Mouse (Mus musculus) fibroblast of lung, adult 2 months (primary cell): Measurements from ENCODE around the gene Areg.
A peak's percentile ranks its signal among the peaks of the same experiment; 100 is the strongest.

ENCODE experiments used
- DNase-seq: peaks from one replicate; pipeline ENCODE4 v3.0.0-alpha.2; 2011; ENCODE audit warnings: low read depth

The Areg gene

GRCm38 (mm10) chr5:91139446-91139873, at the start of gene Areg:
TSS of gene Areg (plus strand) at chr5:91139599.
- DNase-seq = no peak

DNA sequence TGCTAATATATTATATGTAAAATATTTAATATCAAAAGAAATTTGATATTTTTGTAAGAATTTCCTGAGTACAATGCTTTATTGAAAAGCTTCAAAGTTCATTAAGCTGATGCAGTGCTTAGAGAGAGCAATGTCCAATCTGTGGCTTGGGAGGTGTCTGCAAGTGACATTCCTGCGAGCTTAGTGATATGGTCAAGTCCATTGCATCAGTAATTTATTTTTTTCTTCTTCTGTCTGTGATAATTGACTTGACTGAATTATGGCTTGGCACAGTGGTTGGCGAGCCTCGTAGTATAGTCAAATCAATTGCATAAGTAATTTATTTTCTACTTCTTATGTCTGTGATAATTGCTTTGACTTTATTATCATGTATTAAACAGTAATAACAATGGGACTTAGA, 49.1 kb upstream of the Areg start:
- DNase-seq = no peak

DNA sequence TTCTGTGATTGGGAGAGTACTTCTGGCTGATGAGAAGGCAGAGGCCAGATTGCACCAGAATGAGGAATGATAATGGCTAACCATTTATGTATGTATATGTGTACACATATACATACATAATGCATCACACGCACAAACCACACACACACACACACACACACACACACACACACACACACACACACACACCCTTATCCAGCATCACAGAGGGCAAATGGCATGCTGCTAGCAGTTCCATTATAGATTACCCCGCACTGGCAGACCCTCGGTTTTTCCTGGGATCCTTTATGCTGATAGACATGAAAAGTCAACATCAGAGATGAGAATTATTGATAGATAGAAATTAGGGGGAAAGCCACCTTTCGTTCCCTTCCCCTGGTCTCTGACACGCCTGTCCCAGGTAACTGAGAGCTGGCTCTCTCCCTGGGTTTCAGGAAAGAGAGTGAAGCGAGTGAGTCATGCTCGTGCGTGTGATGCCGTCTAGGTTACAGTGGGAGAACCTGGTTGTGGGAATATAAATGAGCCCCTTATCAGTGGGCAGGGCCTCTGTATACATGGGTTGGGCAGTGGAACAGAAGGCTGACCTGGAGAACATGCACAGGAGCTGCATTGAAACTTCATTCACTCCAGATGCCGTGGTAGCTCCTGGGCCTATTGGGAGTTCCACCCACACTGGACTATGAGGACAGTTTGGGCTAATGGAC, 41.3 kb upstream of the Areg start:
- no peak for DNase-seq

- DNase-seq = no peak
These were observed 37.7 kb upstream of the Areg start for GRCm38 (mm10) chr5:91101742-91102141.

DNA sequence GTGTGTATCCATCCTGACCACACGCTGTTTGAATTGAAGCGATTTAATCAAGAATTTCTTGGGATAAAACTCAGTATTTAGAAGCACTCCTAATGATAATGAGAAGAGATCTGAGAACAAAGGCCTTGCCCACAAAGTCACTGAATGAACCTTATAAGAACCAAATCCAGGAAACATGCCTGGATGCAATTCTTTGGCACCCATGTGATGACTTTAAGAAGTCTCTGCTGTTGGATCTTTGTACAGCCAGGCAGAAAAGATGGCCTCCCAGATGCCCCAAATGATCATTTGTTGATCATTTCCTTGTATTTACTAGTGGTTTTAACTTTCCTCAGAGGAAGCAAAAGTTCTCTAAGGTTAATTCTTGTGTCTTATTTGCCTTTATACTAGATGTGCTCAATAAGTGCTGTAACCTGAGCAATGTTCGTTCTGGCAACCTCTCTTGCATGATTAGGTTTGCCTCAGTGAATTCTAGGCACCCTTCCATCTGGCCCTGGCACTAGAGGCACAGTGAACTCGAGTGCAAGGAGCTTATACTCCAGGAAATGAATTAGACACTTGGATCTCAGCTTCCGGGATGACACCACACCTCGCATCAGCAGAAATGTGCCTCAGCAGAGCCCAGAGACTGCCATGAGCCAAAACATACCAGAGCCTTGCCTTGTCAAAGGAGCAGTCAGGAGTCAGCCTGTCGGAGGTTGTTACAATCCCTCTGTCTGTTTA, 35.3 kb upstream of the Areg start:
- peak; percentile 18 for DNase-seq

DNA sequence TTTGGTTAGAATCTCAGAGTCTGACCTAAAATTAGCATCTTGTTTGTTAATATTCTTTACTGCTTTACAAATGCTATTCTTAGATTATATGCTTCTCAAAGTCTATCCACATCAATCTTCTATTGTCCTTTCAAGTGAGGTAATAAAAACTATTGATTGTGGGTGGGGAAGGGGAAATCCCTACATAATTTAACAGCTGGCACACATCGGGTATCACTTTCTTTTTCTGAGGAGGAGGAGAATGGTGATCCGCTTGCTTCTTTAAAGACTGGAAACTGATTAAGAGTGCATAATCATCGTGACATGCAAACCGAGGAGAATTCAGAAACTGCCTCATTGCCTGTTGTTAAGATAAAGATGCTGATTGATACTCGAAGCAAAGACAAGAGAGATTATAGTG, 33.2 kb upstream of the Areg start:
- no peak for DNase-seq

GRCm38 (mm10) chr5:91110023-91110670, 29.3 kb upstream of the Areg start:
- peak; percentile 17 for DNase-seq

- no peak for DNase-seq
These were observed 28.4 kb upstream of the Areg start for GRCm38 (mm10) chr5:91111019-91111418.

DNA sequence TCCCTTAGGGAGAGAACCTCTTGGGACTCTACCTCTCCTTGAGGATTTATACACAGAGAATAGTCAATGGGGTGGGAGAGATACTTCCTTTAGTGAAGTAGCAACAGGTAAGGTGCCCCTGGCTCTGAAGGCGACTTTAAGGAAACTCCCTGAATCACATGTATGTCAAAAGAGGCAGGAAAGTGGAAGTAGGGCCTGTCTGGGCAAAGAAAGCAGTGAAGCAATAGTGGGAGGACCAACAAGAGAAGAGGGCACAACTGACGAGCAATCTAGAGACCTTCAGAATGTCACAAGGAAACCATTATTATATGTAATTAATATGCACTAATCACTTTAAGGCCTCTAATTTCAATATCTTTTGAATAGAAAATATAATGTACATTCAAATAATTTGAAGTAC, 25.4 kb upstream of the Areg start:
- no peak for DNase-seq

- DNase-seq = no peak
These were observed 24.8 kb upstream of the Areg start for GRCm38 (mm10) chr5:91114574-91114973.

GRCm38 (mm10) chr5:91118618-91119017, 20.8 kb upstream of the Areg start:
- DNase-seq = no peak

DNA sequence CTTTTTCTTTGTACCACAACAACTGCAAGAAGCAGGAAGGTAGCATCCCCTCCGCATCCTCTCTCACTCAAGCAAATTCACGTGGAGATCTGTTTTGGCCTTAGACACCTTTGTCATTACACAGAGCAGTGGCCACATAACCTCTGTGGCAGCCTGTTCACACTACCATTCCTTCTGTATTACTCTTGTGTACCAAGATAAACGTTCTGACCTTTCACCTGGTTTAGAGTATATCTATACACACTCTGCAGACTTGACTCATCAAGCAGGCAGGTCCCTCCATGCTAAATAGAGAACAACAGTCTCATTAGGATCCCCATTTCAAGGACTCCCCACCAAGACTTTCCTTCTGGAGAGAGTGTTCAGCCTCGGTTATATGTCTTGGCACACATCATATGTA, 16.0 kb upstream of the Areg start:
- no peak for DNase-seq

DNA sequence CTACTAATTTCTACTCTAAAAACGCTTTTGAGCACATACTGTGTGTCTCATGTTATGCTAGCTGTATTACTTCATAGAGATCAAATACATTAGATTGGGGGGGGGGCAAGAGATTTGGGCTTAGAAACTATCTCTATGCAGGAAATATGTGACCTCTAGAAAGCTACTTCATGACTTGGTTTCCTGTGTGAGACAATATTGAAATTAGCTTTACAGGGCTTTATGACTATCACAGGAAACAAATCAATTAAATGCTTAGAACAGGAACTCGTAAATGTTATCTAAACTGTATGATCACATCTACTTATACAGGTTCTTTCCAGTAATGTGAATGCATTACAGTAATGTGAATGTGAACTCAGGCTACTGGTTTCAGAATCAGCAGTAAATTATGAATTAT, 15.3 kb upstream of the Areg start:
- DNase-seq = no peak

- no peak for DNase-seq
These were observed 12.8 kb upstream of the Areg start for GRCm38 (mm10) chr5:91126623-91127022.

DNA sequence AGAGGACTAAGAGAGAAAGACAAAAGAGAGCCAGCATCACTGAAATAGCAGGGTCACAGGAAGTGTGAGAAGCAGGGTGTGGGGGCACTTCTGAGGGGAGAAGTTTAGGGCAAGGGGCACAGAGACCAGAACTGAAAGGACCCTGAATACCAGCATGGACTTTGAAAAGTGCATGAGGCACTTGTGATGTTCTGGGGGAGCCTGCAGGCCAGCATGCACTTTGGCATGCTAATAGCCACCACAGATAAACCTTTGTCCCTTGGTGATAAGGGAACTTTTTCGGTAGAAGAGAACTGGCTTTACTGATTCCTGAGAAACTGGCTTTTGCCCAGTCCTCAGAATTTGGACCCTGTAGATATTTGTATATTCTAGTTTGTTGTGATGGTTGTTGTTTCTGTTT, 4.4 kb upstream of the Areg start:
- DNase-seq = no peak

DNA sequence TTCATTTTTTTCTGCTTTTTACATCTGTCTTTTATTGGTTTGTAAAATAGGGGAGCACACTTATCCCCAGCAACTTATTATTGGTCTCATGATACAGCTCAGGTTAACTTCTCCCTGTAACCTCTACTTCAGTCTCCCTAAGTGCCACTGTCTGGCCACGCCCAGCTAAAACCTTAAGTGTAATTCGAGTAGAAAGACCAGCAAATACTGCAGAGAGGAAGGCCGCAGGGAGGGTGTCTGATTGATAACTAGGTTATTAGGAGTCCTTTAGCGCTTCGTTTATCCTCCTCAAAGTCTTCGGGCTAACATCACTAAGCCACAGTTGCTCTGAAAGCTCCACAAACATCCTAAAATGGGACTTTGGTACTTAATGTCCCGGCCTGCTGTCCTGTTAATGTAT, 429 bp upstream of the Areg start:
- no peak for DNase-seq

GRCm38 (mm10) chr5:91140896-91141448, 1.6 kb downstream of the Areg start:
- no peak for DNase-seq

DNA sequence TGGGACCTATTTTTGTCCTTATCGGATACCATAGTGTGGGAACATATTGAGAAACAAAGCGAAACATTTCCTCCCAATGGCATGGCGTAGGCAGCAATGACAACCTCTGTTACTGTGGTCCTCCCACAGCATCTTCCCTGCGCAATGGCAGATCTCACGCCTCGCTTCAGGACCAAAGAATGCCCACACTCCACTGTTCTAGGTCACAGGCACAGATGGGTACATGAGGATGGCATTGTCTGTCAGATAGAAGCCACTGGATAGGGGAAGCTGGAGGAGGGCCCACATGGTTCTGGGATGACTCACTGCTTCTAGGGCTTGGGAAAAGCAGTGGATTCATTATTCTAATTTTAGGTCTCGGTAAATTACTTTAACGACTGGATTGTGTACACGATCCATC, 5.6 kb downstream of the Areg start:
- no peak for DNase-seq

- DNase-seq = no peak
These were observed 7.6 kb downstream of the Areg start for GRCm38 (mm10) chr5:91147001-91147400.

DNA sequence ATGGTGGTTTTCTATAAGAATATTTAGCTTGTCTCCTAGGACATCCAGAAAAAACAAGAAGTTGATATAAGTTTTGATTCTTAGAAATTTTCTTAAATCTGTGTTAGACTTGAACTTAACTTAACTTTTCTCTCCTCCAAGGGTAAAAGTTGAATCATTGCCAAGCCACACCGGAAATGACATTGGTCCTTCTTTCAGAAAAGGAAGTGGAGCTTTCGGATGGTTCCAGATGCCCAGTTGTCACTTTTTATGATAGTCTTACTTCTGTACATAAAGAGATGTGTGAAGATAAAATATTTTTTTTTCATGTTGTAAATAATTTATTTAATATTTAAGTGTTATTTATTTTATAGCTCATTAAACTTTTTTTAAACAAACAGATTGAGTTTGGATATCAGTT, 8.7 kb downstream of the Areg start:
- DNase-seq = no peak

- peak; percentile 19 for DNase-seq
These were observed 17.3 kb downstream of the Areg start for GRCm38 (mm10) chr5:91156677-91157076.

DNA sequence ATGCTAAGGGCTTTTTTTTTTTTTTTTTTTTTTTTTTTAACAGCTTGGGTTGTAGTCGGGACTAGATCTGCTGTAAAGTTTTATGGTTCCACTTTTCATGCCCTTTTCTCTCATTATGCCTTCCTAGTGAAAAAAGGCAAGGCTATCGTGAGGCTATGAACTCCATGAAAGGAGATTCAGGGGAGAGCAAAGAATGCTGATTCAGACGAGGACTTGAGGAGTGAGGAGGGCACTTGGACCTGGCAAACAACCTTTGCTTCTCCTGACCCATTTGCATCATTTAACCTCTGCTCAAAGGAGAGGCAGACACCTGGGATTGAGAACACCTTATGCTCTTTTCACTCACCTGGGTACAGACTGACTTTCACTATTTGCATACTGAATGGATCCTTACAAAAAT, 17.8 kb downstream of the Areg start:
- DNase-seq = no peak

DNA sequence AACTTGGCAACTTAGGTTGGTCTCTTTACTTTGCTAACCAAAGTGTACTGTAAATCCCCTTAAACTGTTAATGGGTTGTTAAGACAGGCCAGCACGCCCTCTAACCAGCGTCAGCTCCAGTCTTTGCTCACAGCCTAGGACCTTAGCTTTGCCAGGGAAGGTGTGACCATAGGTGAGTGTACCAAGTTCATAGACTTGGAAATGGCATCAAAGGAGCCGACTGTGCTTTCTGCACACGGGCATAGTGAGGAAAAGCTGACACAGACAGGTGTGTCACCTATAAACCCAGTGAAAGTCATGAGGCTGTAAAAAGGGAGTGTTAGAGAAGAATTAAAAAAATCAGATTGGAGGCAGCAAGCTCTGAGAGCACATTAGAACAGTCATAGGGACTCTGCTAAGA, 23.4 kb downstream of the Areg start:
- no peak for DNase-seq
